Mouse (Mus musculus): ENCODE results near the gene Cyp2u1.
"Not testable (repeated sequence)": the region's sequence is repeated elsewhere in the genome, so short reads cannot be mapped to it uniquely, and the experiment has no call there.

Cyp2u1 gene

DNA sequence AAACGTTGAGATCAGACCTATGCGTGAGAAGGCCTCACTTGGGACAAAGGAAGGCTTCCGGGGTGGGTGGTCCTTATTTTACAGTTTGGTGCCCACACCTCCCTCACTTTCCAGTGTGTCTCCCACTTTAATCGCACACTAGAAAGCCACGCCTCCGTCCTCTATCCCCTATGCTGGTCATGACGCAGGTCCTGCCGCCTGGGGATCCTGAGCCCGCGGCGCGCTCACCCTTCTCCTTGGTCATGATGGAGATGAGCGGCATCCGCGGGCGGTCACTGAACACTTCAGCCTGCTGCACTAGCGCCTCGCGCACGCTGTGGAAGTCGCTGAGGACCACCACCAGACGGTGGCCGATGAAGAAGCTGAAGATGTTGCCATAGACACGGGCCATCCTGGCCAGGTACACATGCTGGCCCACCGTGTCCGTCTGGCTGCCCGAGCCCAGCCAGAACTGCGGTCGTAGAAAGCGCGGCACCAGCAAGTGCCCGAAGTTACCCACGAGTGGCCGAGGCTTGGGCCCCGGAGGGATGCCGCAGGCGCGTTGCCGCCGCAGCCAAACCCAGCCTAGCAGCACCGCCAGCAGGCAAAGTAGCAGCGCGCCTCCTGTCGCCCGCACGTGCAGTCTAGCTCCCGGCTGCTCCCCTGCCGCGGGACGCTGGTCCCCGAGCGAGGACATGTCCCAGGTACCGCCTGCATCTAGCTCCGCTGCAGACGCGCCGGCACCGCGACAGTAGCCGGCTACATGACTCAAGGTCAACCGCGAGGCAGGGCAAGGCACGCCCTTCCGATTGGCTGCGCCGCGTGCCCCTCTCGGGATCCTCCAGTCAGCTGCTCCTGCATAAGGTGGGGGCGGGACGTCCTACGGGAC, at the start of gene Cyp2u1:
TSS of gene Cyp2u1 (minus strand) at position 776 of the 868 bp plus-strand sequence.
- peak; percentile 91 for DNase-seq (ENCODE audit: low read depth, low spot score)

DNA sequence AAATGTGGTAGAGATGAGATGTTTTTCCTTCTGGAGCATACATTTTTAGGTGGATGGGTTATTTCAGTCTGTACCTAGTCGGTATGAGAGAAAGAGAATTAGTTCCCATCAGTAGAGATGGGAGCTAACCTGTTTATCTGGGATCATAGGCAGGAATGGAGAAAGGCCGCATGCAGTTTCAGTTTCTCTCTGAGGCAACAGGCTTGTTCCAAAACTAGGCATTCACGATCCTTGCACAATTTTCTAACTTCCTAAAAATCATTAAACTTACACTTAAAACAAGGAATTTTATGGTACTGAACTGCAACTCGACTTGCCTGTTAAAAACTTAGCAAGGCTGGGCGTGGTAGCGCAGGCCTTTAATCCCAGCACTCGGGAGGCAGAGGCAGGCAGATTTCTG, 47.5 kb upstream of the Cyp2u1 start:
- no peak for DNase-seq (ENCODE audit: low read depth, low spot score)

DNA sequence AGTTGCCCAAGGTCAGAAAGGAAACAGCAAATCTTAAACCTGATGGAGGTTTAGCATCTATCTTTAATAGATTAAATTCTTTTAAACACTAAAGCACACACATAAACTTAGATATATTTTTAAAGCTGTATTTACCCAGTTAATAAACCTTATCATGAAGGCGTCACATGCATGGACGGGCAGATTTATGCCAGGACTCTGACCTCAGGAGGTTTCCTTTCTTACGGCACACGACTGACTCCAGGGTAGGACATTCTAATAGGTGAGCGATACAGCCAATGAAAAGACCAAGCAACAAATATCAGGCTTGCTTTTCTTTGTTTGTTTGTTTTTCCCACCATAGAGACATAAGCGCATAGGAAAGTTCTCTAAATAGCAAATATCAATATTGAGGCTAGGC, 46.0 kb upstream of the Cyp2u1 start:
- no peak for DNase-seq (ENCODE audit: low read depth, low spot score)

DNA sequence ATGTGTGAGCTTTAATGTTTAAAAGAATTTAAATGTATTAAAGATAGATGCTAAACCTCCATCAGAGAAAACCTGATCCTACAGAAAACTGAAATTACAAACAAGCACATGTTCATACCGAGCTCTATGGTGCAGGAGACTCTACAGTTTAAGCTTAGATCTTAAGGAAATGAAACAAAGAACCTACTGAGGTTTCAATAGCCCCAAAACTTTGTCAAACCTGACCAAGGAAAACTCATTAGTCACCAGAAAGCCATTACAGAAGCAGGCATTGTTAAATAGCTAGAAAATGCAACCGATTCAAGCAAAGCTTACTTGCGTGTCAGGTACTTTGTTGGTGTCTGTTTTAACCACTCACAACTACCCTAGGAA, 45.5 kb upstream of the Cyp2u1 start:
- DNase-seq (ENCODE audit: low read depth, low spot score), result no peak

DNA sequence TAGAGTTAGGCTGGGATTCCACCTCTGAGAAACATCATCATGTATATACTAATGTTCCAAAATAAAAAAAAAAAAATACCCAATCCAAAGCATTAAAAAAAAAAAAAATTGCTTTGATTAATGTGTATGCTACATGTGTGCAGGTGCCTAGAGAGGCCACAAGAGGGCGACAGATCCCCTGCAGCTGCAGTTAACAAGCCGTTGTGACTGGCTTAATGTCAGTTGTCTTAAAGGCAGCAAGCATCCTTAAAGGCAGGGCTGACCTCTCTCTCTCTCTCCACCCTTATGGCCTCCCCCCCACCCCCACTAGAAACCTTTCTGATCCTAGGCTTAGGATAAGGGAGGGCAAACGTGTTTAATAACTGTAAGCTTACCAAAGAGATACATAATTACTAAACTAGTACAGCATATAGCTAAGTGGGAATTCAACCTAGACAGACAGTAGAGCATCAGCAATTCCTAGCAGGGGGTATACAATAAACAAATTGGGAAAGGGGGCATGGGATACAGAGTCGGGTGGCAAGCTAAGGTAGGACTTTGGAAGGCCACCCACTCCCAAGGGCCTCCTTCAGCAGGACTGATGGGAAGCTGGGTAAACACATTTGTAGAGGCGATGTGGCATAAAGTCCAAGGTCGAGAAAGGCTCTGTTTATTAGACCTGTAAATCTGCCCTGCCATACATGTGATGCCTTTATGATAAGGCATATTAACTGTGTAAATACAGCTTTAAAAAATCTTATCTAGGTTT, 45.0 kb upstream of the Cyp2u1 start:
- DNase-seq (ENCODE audit: low read depth, low spot score), result peak; percentile 76

DNA sequence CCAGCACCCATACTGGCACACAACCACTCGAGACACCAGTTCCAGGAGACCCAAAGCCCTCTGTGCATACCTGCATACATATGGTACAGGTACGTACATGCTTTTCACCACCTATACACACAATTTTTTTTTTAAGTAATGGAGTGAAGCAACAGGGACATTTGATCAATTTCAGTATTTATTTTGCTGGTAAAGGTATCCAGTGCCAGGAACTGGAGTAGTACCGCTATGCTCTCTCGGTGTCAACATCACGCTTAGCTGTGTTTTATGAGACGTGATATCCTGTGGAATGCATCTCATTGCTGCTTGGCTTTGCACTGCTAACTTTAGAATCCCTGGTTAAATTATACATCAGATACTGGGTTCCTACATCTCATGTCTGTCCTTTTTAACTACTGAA, 42.9 kb upstream of the Cyp2u1 start:
- no peak for DNase-seq (ENCODE audit: low read depth, low spot score)

DNA sequence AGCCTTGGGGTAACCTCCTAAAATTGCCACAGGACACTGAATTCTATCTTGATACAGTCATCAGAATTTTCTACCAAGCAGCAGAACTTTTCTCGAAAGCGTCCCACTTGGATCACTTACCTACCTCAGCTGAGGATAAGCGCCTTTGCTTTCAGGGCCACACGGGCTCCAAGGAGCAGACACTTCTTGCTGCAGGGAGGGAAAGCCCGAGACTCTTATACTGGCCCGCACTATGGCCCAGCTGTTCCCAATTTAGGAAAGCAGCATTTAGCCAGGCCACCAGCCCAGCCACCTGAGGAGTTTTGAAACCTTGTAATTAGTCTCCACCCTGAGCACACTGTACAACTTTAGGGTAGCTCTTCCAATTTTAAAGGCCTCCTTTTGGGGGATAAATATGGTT, 40.3 kb upstream of the Cyp2u1 start:
- DNase-seq (ENCODE audit: low read depth, low spot score), result no peak

DNA sequence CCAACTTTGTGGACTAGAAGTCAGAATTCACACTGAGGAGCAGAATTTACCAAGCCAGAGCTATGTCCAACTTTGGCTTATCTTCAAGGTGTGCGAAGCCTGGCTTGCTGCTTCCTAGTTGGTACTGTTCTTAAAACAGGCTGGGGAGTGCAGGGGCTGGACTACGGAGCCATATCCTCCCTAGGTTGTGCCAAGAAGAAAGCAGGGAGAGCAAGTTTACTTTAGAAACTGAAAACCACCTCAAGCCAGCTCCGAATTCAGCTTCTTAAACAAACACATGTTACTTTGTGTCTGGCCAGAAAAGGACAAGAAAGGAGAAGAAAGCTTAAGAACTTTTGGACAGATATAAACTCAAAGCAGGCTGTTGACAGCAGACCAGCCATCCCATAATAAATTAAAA, 37.9 kb upstream of the Cyp2u1 start:
- DNase-seq (ENCODE audit: low read depth, low spot score), result no peak

DNA sequence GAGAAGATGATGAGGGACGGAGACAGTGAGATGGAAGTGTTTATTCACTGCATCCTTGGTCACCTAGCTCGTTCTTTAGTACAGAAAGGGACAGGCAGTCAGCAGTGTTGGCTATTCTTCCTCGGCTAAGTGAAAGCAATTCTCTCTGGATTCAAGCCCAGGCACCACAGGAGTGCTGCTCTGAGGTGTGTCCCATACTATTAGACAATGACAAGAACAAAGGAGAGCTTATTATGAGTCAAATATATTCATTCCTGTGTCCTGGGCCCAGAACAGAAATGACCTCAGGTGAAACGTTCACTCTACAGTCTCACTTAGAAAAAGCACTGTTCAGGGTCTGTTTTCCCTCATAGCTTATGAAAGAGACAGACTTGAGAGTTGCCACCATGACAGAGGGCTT, 36.3 kb upstream of the Cyp2u1 start:
- DNase-seq (ENCODE audit: low read depth, low spot score), result no peak

DNA sequence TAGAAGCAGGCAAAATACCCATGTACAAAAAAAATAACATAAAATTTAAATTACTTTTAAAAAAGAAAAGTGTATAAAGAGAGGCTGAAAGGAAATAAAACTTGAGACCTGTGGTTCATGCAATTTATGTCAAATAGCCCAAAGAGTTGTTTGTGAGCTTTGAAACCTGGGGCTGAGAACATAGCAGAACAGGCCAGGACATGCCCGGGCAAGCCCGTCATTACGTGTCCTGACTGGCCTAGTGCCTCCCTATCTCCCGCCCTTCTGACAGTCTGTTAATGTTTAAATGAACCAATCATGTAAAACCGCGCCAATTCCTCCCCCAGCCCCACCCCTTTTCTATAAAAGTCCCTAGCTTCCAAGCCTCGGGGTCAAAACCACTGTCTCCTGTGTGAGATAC, 34.7 kb upstream of the Cyp2u1 start:
- DNase-seq (ENCODE audit: low read depth, low spot score), result not testable (repeated sequence)

DNA sequence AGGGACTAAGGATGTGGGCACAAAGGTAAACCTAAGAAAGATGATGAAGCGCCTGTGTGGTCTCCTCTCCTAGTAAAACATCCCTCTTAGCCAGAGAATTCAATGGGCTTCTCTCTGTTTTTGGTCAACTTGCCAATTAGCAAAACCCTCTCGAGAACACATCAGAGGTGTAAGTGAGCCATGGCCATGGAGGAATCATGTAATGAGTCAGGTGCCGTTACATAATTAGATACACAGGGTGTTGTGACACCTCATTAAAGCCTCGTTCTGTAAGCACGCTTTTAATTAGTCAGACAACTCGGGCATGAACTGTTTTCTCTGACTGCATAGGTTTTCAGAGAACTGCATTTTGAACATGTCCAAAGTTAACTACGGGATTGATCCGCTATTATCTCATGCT, 33.6 kb upstream of the Cyp2u1 start:
- DNase-seq (ENCODE audit: low read depth, low spot score), result no peak

DNA sequence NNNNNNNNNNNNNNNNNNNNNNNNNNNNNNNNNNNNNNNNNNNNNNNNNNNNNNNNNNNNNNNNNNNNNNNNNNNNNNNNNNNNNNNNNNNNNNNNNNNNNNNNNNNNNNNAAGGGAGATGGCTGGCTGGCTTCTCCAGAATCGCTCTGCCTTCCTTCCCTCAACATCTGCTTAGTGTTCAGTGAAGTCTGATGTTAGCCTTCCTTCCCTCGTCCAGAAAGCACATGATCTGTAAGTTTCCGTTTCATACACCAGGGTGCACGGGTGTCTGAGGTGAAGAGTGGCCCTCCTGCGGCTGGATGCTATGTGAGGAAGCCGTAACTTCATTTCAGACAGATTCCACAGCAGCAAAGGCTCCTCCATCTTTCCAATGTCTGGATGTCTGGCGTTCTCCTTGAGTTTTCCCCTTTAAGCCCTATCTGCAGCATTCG, 32.1 kb upstream of the Cyp2u1 start:
- DNase-seq (ENCODE audit: low read depth, low spot score), result no peak

DNA sequence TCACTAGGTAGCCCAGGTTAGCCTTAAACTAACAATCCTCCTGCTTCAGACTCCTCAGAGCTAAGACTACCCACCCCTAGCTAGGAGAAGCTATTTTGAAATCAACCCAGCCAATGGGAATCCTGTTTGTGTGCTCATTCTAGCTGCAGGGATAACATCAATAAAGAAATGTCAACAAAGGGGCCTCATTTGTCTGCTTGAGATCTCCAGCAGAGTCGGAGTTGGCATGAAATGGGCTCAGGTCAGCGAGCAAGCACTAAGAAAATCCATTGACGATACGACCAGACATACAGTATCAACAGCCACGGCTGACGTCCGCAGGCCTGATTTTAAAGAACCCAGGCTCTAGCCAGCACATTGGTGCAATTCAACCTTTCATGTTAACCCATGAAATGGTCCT, 24.2 kb upstream of the Cyp2u1 start:
- no peak for DNase-seq (ENCODE audit: low read depth, low spot score)

DNA sequence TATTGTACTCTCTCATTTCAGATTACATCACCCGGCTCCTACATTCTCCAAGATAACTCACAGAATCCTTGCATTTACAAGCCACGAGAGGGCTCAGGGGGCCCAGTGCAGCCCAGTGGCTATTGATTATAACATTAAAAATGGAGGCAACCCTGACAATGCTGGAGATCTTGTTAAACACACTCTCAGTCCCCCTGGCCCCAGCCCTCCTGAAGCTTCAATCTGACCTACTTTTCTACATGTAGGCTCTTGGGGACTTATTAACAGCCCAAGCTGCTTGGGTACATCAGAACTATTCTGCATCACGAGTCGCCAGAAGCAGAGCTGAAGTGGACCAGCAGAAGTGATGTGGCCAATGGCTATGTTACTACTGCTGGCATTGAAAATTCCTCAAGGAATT, 23.6 kb upstream of the Cyp2u1 start:
- no peak for DNase-seq (ENCODE audit: low read depth, low spot score)

DNA sequence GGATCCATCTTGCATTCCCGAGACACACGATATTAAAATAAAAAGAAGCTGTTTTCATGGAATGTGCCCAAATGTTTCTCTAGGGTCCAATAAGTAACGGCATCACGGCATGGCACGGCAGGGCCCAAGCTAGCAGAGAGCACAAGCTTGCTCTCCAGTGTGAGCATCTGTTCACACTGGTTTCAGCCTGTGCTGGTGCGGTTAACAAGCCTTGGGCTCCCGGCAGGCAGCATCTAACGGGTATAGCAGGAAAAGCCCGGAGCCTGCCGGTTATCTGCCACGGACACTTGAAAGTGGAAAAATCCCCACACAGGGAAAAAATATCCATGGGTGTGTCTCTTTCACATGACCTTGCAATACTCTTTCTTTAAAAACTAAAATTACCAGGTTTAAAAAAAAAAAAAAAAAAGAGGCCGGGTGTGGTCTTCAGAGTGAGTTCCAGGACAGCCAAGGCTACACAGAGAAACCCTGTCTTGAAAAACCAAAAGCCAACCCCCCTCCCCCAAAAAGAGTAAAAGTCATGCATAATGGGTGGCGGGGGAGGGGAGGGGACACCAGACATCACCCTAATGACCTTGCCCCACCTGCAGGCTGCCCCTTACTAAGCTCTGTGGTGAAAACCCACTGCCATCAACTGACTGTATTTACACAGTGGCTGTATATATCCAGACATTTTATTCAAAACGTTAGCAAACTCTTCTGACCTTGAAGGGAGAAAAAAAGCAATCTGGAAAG, 19.2 kb upstream of the Cyp2u1 start:
- no peak for DNase-seq (ENCODE audit: low read depth, low spot score)

DNA sequence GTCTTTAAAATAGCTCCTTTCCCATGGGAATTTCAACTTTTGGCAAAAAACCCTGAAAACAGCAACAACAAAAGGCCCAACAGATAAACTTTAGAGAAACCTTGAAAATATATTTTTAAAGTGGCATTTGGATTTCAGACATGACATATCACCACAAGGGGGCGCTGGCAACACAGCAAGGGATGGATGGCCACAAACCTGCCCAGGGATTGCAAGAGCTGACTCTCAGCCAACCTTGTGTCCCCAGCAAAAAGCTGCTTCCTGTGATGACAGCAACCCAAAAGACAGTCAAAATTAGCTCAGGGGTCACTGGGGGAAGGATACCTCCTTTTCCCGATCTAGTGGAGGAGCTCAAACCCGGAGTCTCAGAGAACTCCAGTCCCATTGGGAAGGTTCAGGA, 17.2 kb upstream of the Cyp2u1 start:
- DNase-seq (ENCODE audit: low read depth, low spot score), result peak; percentile 90

DNA sequence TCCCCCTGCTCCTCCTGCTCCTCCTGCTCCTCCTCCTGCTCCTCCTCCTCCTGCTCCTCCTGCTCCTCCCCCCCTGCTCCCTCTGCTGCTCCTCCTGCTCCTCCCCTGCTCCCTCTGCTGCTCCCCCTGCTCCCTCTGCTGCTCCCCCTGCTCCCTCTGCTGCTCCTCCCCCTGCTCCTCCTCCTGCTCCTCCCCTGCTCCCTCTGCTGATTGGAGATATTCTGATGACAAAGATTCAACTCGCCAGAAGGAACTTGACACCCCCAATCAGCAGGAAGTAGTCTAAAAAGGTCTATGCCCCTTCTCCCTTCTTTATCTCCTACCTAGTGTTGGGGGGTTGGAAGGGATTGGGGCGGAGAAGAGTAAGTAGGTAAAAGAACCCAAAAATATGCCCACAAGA, 15.2 kb upstream of the Cyp2u1 start:
- no peak for DNase-seq (ENCODE audit: low read depth, low spot score)

DNA sequence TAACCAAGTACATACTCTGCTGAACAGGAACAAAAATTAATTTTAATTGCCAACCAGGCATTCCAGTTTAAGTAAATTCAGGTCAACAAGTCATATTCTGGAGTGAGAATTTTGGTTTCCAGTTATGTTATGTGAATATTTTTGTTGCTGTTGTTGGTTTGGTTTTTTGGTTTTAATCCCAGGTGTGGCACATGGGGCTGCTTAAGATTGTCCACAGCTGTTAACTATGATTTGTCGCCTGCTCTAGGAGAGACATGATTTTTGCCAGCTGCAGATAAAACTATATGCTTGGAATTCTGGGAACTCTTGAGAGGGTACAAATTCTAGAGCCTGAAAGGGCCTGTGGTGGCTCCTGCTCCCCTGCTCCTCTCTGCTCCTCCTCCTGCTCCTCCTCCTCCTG, 14.1 kb upstream of the Cyp2u1 start:
- DNase-seq (ENCODE audit: low read depth, low spot score), result no peak

DNA sequence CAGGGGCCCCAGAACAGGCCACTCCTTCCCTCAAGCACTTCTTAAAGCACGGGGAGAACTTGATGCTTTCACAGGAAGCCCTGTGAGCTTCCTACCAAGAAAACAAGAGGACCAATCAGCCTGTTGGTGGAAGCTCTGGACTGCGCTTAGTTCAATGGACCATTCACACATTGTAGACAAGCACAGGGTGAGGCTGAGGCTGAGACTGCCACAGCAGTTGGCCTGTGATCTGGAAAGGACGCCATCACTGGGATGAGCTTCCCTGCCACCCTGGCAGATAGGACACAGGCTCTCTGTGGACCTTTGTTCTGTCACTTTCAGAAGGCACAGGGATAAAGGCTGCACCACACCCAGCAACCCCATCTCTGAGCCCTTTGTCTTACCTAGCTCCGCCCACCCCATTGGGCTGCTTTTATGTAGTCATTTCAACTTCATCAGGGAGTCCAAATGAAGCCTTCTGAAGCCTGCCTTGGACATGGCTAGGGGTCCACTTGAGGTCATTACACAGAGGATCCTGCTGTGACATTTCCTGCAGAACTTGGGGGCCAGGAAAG, 13.0 kb upstream of the Cyp2u1 start:
- DNase-seq (ENCODE audit: low read depth, low spot score), result no peak

DNA sequence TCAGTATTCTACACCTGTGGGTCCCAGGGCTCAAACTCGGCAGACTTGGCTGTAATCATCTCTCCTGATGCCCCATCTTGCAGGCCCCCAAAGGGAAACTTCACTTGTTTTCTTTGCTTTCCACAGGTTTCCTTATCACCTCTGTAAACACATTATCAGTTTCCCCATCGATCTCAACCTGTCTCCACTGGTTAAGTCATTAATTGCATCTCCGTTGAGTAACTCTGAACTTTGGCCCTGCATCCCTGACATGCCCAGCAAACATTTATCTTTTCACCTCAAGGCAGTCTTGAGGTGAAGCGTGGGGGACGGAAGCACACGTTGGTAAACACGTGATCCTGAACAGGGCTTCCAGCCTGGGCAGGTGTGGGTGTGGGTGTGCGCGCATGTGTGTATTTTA, 9.3 kb upstream of the Cyp2u1 start:
- DNase-seq (ENCODE audit: low read depth, low spot score), result no peak

DNA sequence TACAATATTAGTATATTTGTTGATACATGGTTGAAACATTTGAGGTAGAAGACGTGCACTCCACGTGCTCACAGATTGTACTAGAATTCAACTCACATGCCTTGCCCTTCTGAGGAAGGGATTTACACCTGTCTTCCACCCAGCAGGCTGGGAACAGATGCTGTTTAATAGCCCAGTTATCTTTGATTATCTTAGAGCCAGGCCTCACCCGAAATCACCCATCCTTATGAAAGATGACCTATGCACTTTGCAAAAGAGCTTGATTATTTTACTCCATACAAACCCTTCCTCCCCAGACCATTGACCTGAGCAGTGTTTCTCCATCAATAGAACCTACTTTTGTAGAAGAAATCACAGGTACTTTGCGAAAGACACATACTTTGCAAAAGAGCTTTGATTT, 7.5 kb upstream of the Cyp2u1 start:
- no peak for DNase-seq (ENCODE audit: low read depth, low spot score)

DNA sequence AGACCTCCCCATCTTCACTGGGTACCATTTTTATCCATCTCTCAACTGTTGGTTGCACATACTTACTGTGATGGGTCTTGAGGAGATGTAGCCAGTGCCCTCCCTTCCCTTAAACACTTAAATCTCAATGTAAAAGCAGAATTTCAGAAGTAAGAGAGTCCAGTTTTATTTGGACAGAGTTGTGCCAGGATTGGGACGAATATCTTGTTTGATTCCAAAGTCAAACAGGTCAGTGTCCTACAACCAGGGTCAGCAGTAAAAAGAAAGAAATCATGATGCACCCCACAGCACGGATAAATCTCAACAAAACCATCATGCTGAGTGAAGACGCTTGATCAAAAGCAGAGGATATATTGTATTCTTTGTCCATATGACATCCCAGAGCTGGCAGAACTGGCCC, 4.8 kb upstream of the Cyp2u1 start:
- DNase-seq (ENCODE audit: low read depth, low spot score), result no peak

Data from 3T3-L1 (cell line).